Mouse (Mus musculus): ENCODE measurements around the gene Eif5a2. TPM values are rescaled to one million over a fixed set of nuclear protein-coding genes. Genes with fewer than 3 reads are reported as not detected.
"Not testable (repeated sequence)": the region's sequence is repeated elsewhere in the genome, so short reads cannot be mapped to it uniquely, and the experiment has no call there.

Gene Eif5a2
- total RNA-seq (2021), result under 1 TPM; 0.64 to 0.72 TPM
- long read RNA-seq, experiment 1, result 0 reads
- long read RNA-seq, experiment 2, result 0 reads

DNA sequence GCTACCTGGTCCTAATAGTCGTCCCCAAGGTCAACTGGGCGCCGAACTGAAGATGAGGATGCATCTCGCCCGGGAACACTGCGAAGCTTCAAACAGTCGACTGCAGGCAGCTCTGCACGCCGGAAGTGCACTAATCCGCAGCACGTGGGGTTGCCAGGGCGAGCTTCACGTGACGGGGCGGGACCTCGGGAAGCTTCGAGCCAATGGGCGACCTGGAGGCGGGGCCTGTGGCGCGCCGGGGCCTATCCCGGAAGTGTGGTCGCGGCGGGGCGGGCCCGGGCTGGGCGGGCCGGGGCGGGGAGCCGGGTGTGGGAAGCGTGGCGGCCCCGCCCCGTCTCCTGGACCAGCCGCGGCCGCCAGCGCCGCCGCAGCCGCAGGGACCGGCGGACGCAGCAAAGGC lies at the start of gene Eif5a2:
TSS of gene Eif5a2 (plus strand) at position 283 of the 400 bp plus-strand sequence.
- peak; percentile 86 for DNase-seq
- intact Hi-C loops (cut with DNase I), result no loop called here

DNA sequence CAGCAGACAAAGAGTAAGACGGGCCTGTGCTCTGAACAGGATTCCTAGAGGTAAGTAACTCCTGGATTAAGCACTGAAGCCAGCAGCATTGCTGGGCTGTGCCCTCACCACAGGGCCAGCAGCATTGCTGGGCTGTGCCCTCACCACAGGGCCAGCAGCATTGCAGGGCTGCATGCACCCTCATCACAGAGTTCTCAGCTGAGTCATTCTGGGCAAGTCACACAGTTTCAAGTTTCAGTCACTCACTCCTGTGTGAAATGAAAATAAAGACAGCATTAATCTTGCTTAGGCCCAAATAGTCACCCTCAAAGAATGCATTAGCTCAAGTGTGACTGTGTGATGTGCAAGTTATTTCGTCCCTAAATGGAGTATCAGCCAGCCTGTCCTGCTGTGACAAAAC lies 46.4 kb upstream of the Eif5a2 start:
- DNase-seq, result no peak
- intact Hi-C loops (cut with DNase I), result no loop called here

DNA sequence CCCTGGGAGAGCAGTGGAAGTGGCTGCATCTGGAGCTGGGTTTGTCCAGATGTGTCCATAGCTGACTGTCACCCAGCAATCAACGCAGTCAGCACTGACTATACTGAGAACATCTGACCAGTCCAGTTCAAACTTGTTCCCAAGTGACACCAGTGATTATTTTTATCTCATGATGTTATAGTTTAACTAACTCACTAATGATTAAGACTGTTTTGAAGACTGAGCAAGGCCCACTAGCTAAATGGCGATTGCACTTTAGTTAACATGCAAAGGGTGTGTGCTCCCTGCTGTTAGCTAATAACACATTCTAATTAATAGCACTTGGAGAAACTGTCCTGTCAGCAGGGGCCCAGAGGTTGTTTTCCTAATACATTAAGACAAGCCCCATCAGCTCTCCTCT lies 44.1 kb upstream of the Eif5a2 start:
- intact Hi-C loops (cut with DNase I), result no loop called here
- DNase-seq, result no peak

DNA sequence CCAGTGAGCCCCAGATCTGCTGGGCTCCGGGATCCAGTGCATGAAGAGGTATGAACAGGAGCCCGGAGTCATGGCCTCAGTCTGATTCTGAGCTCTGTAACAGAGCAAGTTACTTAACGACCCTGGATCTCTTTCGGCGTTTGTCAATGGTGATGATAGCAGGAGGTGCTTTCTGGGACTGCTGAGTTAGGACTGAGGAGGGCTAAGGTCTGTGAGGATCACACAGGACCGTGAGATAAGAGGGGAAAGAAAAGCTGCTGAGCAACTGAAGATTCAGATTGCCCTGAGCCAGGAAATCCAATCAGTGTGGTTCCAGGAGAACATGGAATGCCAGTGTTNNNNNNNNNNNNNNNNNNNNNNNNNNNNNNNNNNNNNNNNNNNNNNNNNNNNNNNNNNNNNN lies 40.7 kb upstream of the Eif5a2 start:
- intact Hi-C loops (cut with DNase I), result loop anchor here (5.0 to 10.0 kb wide), 3 partner anchors 33 to 576 kb away; no protein-coding TSS in a partner anchor
- no peak for DNase-seq

DNA sequence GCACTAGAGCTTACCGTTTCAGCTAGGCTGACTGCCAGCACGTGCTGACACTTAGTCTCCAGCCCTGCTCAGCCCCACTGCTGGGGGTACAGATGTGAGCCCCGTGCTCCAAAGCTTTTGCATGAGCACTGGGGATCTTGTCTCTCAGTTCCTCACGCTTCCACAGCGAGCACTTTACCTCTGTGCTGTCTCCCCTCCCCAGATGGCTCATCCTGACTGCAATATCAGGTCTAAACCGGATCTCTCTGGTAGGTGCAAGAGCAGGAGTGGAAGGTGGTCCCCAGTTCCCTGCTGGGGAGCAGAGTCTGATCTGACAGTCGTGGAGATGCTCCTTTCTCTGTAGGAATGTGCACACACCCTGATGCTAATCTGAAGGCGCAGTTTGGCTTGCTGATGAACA lies 37.8 kb upstream of the Eif5a2 start:
- no peak for DNase-seq
- intact Hi-C loops (cut with DNase I), result loop anchor here (5.0 to 10.0 kb wide), 3 partner anchors 36 to 578 kb away; no protein-coding TSS in a partner anchor

DNA sequence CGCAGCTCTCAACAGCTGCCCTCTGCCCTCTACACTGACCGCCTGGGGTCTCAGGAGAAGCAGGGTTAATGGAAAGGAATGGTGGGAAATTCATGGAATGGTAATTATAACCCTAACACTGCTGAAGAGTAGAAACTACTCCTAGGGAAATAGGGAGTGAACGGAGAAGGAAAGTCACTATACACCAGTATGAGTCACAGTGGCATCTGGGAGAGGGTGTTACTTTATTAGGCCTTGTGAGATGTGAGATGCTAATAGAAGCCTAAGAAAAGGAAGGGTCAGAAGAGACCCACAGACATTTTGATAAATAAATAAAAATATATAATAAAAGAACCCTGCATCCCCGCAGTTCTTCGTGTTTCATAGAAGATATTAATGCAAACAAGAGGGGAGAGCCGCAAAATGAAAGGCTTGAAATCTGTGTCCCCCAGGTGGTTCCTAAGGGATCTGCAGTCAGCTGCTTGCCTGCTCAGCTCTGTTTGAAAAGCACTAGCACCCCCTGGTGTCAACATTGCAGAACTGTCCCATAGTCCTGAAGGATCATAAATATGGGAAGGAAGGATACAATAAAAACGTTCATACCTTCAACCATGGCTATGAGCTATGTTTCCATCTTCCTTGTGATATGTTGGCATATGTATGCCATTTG lies 35.1 kb upstream of the Eif5a2 start:
- intact Hi-C loops (cut with DNase I), result loop anchor here (10.0 kb wide), 2 partner anchors 181 to 581 kb away; no protein-coding TSS in a partner anchor
- DNase-seq, result peak in 1 of 2 experiments; percentile 61

DNA sequence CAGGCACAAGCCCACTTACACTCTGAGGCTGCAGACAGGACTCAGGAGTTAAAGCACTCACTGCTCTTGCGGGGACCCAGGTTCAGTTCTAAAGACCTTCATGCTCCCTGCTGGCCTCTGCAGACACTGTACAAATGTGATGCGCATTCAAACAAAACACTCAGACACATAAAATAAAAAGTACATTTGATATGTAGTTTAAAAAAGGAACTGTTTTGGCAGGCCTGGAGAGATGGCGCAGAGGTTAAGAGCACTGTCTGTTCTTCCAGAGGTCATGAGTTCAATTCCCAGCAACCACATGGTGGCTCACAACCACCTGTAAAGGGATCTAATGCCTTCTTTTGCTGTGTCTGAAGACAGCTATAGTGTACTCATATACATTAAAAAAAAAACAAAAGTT lies 32.9 kb upstream of the Eif5a2 start:
- DNase-seq, result no peak
- intact Hi-C loops (cut with DNase I), result loop anchor here (10.0 kb wide), 2 partner anchors 183 to 583 kb away; no protein-coding TSS in a partner anchor

DNA sequence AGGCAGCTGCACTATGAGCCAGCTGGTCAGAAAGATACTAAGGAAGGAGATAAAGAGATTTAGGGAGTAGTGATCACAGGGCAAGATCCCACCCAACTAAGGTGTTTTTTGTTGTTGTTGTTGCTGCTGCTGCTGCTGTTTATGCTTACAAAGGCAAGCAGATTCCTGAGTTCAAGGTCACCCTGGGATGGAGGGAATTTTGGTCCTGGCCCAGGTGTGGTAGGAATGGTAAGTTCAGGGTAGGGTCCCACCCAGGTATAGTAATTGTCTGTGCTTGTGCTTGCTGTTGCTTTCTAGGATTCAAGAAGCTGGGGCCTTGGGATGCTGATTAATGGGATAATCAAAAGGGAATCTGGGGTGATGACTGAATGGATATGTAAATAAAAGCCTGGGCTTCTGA lies 32.1 kb upstream of the Eif5a2 start:
- intact Hi-C loops (cut with DNase I), result loop anchor here (10.0 kb wide), 2 partner anchors 184 to 584 kb away; no protein-coding TSS in a partner anchor
- DNase-seq, result no peak

DNA sequence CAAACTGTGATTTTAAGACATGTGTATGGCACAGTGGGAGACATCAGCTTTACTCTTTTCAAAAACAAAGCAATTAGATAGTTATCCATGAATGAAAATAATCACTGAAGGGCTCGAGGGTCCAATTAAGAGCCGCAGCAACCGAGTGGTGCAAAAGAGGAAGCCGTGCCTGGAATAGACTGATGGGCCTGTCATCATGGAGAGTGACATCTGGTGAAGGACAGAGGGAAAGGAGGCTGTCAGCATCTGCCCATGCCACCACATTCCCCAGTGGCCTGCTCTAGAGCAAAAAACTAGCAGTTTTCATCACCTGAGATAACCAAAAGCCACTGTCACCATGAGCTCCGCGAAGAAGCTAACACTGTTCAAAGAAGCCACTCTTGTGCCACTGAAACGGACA lies 25.6 kb upstream of the Eif5a2 start:
- DNase-seq, result no peak
- intact Hi-C loops (cut with DNase I), result no loop called here

DNA sequence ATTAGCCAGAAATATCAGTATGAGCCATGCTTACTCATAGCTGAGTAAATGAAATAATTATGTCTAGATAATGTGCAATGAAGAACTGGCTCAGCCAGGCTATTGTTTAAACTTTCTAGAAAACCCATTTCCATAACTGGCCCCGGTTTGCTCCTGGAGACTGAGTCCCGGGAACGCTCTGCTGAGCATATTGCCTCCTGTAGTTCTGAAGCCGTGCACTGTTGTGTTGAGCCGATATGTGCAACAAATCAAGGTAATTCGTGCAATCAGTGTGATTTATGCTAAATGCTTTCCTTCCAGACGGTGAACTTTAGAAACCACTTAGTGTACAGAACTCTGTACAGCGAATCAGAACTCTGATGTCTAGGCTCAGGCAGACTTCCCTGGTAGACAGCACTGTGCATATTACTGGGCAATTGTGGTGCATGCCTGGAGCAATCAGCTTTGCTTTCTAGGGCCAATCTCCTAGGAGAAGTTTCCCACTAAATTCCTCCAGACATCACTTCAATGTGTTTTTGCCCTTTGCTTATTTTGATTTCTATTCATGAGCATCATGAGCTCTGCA lies 19.8 kb upstream of the Eif5a2 start:
- intact Hi-C loops (cut with DNase I), result no loop called here
- no peak for DNase-seq

DNA sequence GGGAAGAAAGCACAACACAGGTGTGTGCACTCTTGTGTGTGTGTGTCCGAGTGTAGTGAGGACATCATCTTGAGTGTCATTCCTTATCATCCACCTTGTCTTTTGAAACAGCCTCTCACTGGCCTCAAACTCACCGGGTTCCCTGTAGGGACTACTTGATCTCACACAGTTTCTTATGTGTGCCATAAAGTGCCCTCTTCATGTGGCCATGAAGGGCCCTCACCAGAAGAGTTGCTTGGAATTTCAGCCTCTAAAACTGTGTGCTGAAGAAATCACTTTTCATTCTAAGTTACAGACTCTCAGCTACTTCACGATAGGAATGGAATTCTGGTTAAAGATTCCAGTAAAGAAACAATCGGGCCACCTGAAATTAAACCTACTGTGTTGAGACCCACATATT lies 14.1 kb upstream of the Eif5a2 start:
- no peak for DNase-seq
- intact Hi-C loops (cut with DNase I), result no loop called here

DNA sequence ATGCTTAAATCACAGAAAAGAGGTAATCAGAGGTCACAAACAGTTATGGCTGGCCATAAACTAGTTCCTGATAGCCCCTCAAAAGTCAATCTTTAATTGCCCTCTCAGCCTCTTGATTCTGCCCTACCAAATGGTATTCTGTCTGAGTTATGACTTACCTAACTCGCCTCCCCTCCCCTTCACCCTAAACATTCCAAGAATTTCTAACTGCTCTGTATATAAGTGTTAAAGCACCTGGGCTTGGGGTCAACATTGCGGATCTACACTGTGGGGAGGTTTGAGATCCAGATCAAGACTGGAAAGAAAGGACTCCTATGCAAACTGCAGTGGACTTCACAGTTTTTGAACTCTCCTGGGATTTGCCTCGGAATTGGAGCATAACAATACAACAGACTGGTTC lies 12.9 kb upstream of the Eif5a2 start:
- intact Hi-C loops (cut with DNase I), result no loop called here
- DNase-seq, result no peak

DNA sequence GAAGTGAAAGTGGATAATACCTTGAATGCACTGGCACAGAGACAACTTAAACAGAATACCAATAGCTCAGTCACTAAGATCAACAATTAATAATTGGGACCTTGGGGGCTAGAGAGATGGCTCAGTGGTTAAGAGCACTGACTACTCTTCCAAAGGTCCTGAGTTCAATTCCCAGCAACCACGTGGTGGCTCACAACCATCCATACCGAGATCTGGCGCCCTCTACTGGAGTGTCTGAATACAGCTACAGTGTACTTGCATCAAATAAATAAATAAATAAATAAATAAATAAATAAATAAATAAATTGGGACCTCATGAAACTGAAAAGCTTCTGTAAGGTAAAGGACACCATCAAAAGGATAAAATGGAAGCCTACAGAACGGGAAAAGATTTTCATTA lies 8.2 kb upstream of the Eif5a2 start:
- intact Hi-C loops (cut with DNase I); DNase-seq: not testable (repeated sequence)

DNA sequence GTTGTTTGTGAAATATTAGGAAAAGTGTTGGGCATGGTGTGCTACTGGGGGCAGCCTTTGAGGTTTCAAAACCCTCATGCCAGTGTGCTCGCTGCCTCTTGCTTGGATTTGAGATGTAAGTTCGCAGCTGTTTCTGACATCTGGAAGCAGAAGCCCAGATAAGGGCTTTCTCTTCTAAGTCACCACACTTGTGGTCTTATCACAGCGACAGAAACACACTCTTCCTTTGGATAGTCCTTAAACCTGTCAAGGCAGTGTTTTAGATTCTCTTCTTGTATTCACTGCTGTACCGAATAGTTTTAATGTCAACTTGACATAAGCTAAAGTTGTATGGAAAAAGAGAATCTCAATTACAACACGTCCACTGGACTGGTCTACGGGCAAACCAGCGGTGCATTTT lies 5.7 kb upstream of the Eif5a2 start:
- no peak for DNase-seq
- intact Hi-C loops (cut with DNase I), result no loop called here

DNA sequence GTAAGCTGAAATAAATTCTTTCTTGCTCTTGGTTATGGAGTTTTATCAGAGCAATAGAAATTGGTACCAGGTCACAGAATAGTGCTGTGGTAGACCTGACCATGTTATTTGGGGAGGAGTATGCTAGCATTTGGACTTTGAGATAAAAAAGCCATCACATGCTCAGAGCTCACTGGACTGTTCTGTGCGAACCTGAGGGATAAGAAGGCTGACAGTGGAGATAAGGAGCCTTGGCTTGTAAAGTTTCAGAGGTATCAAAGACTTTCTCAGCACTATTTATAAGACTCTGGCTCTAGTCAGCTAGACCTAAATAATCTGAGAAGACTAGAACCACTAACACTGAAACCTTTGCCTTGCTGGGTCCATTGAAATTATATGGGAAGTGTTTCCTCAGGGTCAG lies 5.1 kb upstream of the Eif5a2 start:
- no peak for DNase-seq
- intact Hi-C loops (cut with DNase I), result no loop called here

DNA sequence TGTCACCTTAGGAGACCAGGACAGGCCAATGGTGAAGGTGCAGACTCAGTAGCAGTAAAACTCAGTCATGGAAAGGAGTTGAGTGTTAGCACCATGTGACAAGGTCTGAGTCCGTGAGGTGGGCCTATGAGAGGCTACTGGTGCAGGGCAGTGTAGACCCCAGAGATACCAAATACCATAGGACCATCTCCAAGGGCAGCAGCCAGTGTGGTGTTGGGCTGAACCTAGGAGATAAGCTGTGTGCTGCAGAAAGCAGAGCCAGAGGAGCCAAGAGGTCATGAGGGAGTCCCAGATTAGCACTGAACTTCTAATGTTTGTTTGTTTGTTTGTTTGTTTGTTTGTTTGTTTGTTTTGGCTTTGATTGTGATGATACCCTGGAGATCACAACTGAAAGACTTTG lies 4.6 kb upstream of the Eif5a2 start:
- no peak for DNase-seq
- intact Hi-C loops (cut with DNase I), result no loop called here

DNA sequence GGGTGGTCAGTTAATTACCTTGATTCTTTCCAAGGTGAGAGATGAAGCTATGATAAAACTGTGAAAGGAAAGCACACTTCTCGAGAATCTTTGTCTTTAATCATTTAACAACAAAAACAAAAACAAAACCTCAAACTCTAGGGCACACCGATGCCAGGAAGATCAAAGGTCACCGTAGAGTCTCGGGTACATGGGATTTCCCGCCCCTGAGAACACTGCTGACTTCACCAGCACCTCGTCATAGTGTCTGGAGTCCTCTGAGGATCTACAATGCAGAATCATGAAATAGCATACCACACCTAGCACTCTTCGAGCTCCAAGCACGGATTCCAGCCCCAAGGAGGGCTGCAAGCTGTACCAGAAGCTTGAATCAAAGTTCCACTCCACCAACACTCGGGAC lies 565 bp upstream of the Eif5a2 start:
- intact Hi-C loops (cut with DNase I), result no loop called here
- no peak for DNase-seq

DNA sequence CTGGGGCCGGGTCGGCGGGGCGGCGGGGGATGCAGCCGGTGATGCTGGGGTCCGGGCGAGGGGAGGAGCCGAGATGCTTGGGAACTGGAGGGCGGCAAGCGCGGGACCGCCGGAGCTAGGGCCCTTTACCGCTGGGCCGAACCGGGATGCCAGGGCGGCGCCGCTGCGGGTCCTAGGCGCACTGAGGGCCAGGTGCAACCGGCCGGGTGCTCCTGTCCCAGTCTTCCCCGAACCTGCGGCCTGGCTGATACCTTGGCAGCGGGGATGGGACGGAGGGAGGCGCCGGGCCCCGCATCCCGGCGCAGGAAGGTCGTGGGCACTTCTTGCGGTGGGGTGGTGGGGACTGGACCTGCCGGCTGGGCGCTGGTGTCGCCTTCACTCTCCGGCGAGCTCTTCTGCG lies 346 bp downstream of the Eif5a2 start:
- intact Hi-C loops (cut with DNase I), result no loop called here

DNA sequence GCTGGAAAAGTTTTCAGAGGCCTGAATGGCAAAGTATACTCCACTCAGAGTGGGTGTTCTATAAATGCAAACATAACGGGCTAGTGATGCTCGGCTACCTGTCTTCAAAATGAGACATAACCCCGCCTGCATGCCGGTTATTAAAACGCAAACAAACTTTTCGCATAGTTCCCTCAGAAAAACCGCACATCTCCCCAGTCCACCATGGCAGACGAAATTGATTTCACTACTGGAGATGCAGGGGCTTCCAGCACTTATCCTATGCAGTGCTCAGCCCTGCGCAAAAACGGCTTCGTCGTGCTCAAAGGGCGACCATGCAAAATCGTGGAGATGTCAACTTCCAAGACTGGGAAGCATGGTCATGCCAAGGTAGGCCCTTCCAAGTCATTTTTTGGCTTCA lies 772 bp downstream of the Eif5a2 start:
- intact Hi-C loops (cut with DNase I), result no loop called here
- DNase-seq, result no peak

More for the DNA sequence above, 346 bp downstream of the Eif5a2 start:
- DNase-seq, result no peak

DNA sequence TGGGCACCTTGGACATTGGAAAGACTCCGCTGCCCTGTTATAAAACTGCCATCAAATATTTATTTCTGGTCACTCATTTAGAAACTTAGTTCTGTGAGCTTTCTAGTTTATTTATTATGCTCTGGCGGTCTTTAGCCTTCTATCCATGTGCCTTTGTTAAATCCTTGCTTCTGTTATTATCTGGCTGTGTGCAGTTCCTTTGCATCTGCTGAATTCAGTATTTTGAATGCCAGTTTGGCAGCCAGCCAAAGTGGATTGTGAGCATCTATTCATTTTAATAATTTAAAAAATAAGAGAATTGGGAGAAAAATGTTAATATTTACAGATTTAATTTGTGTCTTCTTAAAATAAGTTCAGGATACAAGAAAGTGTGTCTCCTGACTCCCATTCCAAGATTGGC lies 3.1 kb downstream of the Eif5a2 start:
- intact Hi-C loops (cut with DNase I), result no loop called here
- DNase-seq, result no peak

DNA sequence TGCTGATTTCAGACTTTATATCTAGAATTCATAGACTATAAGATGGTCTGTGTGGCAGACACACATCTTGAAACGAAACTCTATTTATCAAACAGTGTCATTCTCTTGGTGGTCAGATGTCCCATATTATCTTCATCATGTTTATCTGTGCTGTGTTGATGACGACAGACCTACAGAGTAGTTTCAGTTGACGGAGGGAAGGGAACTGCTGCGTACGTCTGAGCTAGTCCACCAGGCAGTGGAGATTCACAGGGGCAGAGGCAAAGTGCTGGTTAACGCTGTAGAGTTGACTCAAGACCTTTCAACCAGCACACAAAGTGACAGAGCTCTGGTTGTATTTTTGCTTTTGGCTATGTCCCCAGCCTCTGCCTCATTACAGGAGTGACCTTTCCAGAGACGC lies 13.8 kb downstream of the Eif5a2 start:
- intact Hi-C loops (cut with DNase I), result no loop called here

More for the DNA sequence above, 13.8 kb downstream of the Eif5a2 start:
- no peak for DNase-seq

Data from gastrocnemius, postnatal 36 days (tissue).